Mouse (Mus musculus) midbrain, embryonic 12.5 days (tissue): ENCODE results near the gene Fam57b. TPM values are rescaled to one million over a fixed set of nuclear protein-coding genes. Genes with fewer than 3 reads are reported as not detected.
"Not testable (repeated sequence)": the region's sequence is repeated elsewhere in the genome, so short reads cannot be mapped to it uniquely, and the experiment has no call there.

ENCODE experiments used
- ATAC-seq: fragments of 200-750 bp; cut with Nextera tagmentation; 2 replicates; pipeline ENCODE4 v1.8.0; 2017; ENCODE audit warnings: low read depth, moderate TSS enrichment, moderate library complexity; ENCODE audit not compliant: low FRiP score
- H3K27ac ChIP-seq: fragments of 300-500 bp; sonication (generic); replicated peaks from 2 replicates; pipeline ENCODE4 v1.5.1; 2016; ENCODE audit warnings: mild to moderate bottlenecking
- H3K27me3 ChIP-seq: fragments of 300-500 bp; sonication (generic); 2 replicates; pipeline ENCODE4 v1.6.1; 2016; ENCODE audit warnings: mild to moderate bottlenecking
- H3K36me3 ChIP-seq: fragments of 300-500 bp; sonication (generic); 2 replicates; pipeline ENCODE4 v1.6.1; 2016
- H3K4me1 ChIP-seq: fragments of 300-500 bp; sonication (generic); 2 replicates; pipeline ENCODE4 v1.6.1; 2016
- H3K4me2 ChIP-seq: fragments of 300-500 bp; sonication (generic); replicated peaks from 2 replicates; pipeline ENCODE4 v1.6.1; 2016; ENCODE audit warnings: mild to moderate bottlenecking, moderate library complexity
- H3K4me3 ChIP-seq: fragments of 300-500 bp; sonication (generic); 2 replicates; pipeline ENCODE4 v1.5.1; 2016; ENCODE audit warnings: mild to moderate bottlenecking
- H3K9ac ChIP-seq: fragments of 300-500 bp; sonication (generic); replicated peaks from 2 replicates; pipeline ENCODE4 v1.6.1; 2016; ENCODE audit warnings: mild to moderate bottlenecking, moderate library complexity
- H3K9me3 ChIP-seq: fragments of 300-500 bp; sonication (generic); 2 replicates; pipeline ENCODE4 v1.6.1; 2016; ENCODE audit warnings: mild to moderate bottlenecking
- WGBS: fragments of 180-500 bp; shearing (Covaris S2); methylation state at CpG from one replicate; pipeline ENCODE4 v1.1.7; 2016; 5-methylcytosine and 5-hydroxymethylcytosine counted together
- polyA plus RNA-seq: library from polyadenylated mRNA; unstranded; fragments of >200 nt; fragmentation: Nextera tagmentation; extraction: Ambion mirVana; gene quantifications from 2 replicates; pipeline ENCODE4 v1.2.1, GENCODE M21; 2016

The Fam57b gene
- polyA plus RNA-seq, 1 experiment from 2014 or later = 19.3 TPM

DNA sequence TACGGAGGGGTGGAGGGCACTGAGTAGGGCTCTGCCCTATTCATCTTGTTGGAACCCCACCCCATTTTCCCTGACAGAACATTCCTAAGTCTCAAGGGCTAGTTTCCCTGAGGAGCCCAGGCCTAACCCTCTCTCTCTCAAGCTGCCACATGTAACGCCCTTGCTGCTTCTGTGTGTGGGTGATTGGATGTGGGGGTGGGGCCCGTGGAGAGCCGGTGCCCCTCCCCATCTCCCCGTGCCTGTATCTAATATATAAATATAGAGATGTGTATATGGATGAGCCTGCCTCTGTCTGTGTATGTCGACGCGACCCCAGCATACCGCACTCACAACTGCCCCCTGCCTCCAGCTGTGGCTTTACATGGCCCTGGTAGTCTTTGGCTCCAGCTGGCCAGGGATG is 31.9 kb upstream of the Fam57b start:
- Histone ChIP-seq H3K27ac (no peak overlapping the region), H3K9ac (no peak overlapping the region), H3K4me2 (no peak overlapping the region), H3K36me3 (peaks cover 64% of the 10 kb centered on the region), H3K27me3 (no peaks in the 10 kb centered on the region), H3K4me3 (no peak overlapping the region), H3K9me3 (no peaks in the 10 kb centered on the region), H3K4me1 (peaks cover 13% of the 10 kb centered on the region)
- 90% methylated on average over 9 of the region's 9 CpGs for WGBS
- ATAC-seq = no peak

DNA sequence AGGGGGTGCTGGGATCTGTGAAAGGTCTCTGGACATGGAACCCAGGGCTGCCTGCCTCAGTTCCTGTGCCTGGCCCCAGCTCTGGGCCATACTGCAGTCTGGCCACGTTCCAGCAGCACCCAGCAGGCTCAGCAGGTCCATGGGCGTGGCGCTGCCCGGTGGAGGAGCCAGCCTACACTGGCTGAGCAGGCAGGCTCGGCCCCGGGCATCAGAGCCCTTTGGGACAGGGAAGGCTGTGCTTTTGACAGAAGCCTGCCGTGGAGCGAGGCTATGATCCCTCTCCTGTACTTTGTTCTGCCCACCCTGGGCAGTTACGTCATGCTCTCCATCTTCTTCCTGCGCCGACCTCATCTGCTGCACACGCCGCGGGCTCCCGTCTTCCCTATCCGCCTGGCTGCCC is 31.3 kb upstream of the Fam57b start, which contains the start of gene Gdpd3:
Gene Gdpd3 (plus strand): TSS at position 134 of the 400 bp plus-strand sequence.
- Histone ChIP-seq H3K27ac (no peak within 1 kb of the TSS), H3K4me3 (no peak within 1 kb of the TSS), H3K27me3 (no peaks in the 10 kb centered on the region), H3K4me1 (peaks cover 7% of the 10 kb centered on the region; the same call in 1 of the 2 replicates), H3K9me3 (no peaks in the 10 kb centered on the region), H3K36me3 (peaks cover 67% of the 10 kb centered on the region), H3K4me2 (no peak within 1 kb of the TSS), H3K9ac (no peak within 1 kb of the TSS)
- WGBS = 96% methylated on average over 16 of the region's 16 CpGs
- no peak for ATAC-seq

DNA sequence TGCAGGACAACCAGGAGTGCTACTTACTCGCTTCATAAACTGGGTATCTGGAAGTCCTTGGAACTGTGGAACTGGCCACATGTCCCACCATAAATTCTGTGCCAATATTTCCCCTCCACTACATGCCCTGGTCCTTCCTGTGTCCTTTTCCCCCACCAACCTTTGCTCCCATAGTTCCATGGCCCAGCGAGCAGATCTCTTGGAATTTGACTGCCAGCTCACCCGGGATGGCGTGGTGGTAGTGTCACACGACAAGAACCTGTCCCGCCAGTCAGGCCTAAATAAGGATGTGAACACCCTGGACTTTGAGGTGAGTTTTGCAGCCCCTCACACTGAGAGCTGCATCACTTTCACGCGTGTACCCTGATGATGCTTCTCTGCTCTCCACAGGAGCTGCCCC is 30.5 kb upstream of the Fam57b start:
- no peak overlapping the region for H3K27ac ChIP-seq
- no peak overlapping the region for H3K9ac ChIP-seq
- no peaks in the 10 kb centered on the region for H3K4me1 ChIP-seq
- WGBS = 93% methylated on average over 8 of the region's 8 CpGs
- H3K4me3 ChIP-seq = no peak overlapping the region
- ATAC-seq = no peak
- H3K4me2 ChIP-seq = no peak overlapping the region
- H3K9me3 ChIP-seq = no peaks in the 10 kb centered on the region
- H3K36me3 ChIP-seq = peaks cover 67% of the 10 kb centered on the region
- no peaks in the 10 kb centered on the region for H3K27me3 ChIP-seq

DNA sequence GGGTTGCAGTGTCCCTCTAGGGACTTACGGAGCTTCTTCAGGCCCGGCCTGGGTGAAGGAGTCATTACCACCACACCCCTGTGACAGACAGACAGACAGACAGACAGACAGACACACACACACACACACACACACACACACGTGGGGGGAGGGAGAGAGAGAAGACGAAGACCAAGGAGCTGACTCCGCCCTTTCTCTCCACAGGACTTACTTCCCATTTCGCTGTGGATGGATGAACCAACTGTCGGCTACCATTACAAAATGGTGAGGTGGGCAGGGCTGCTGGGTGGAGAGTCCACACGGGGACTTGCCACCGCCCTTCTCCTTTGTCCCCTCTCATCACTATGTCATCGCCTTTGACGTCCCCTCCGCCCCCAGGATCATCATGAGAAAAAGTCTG is 26.7 kb upstream of the Fam57b start:
- WGBS = 91% methylated on average over 11 of the region's 12 CpGs

DNA sequence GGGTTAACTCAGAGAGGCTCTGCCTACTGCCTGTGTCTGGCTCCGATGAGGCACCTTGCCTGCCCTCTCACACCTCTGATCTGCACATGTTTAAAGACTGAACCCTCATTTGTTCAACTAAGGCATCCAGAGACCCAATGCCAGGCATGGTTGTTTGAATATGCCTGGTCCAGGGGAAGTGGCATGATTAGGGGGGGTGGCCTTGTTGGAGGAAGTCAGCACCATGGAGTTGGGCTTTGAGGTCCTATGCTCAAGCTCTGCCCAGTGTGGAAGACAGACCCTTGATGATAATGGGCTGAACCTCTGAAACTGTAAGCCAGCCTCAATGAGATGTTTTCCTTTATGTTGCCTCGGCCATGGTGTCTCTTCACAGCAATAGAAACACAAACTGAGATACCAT is 24.1 kb upstream of the Fam57b start:
- Histone ChIP-seq H3K4me1 (peaks cover 26% of the 10 kb centered on the region), H3K4me3 (no peak overlapping the region), H3K27ac (no peak overlapping the region), H3K9me3 (no peaks in the 10 kb centered on the region), H3K9ac (no peak overlapping the region), H3K36me3 (peaks cover 20% of the 10 kb centered on the region), H3K27me3 (no peaks in the 10 kb centered on the region), H3K4me2 (no peak overlapping the region)
- WGBS = 87% methylated on average over 2 of the region's 2 CpGs
- ATAC-seq = no peak

More for the DNA sequence above, 26.7 kb upstream of the Fam57b start:
- H3K27me3 ChIP-seq = no peaks in the 10 kb centered on the region
- H3K4me3 ChIP-seq = no peak overlapping the region
- H3K9me3 ChIP-seq = no peaks in the 10 kb centered on the region
- H3K4me1 ChIP-seq = peaks cover 5% of the 10 kb centered on the region
- ATAC-seq = no peak
- no peak overlapping the region for H3K4me2 ChIP-seq
- no peak overlapping the region for H3K9ac ChIP-seq
- no peak overlapping the region for H3K27ac ChIP-seq
- peaks cover 45% of the 10 kb centered on the region for H3K36me3 ChIP-seq

DNA sequence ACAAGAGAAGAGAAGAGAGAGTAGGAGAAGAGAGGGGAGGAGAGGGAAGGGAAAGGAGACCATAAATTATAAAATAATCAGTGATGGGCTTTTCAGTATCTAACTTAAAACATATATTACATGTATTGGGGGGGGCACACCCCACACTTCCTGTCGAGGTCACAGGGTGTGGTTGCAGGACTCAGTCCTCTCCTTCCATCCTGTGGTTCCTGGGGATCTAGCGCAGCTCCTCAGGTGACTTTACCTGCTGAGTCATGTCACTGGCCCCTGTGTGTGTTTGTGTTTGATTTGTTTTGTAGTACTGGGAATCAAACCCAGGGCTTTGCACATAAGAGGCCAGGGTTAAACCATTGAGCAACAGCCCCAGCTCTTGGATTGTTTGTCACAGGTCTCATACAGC is 23.0 kb upstream of the Fam57b start:
- 81% methylated on average over 2 of the region's 2 CpGs for WGBS
- H3K27ac ChIP-seq = no peak overlapping the region
- peaks cover 27% of the 10 kb centered on the region for H3K4me1 ChIP-seq
- ATAC-seq = no peak
- peaks cover 11% of the 10 kb centered on the region; the same call in 1 of the 2 replicates for H3K36me3 ChIP-seq
- H3K4me3 ChIP-seq = no peak overlapping the region
- no peak overlapping the region for H3K4me2 ChIP-seq
- no peaks in the 10 kb centered on the region for H3K27me3 ChIP-seq
- H3K9me3 ChIP-seq = no peaks in the 10 kb centered on the region
- H3K9ac ChIP-seq = no peak overlapping the region

DNA sequence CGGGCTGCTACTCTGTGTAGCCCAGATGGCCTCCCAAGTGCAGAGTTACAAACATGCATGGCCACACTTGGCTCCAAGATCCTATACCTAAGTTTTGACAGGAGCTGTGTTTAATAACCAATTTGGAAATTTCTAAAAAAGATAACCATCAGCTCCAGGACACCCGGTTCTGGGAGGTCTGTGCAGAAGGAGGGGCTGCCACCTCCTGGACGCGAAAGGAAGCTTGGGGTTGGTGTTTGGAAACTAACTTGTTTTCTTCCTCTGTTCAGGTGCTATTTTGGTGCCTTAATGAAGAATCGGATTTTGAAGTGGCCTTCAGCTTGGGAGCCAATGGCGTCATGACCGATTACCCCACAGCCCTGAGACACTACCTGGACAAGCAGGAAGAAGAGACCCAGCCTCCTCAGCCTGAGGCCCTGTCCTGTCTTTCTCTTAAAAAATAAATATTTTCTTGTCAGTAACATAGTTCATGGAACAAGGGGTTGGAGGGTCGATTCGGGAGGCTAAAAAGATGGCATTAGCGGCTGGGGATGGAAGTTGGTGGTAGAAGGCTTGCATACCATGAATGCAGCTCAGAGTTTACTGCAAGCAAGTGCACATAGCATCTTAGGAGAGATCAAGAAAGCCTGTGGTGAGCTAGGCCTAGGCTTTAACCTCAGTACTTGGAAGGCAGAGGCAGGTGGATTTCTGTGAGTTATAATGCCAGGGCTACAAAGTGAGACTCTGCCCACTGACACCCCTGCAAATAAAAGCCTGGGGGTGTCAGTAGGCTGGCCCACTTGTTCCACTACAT is 22.1 kb upstream of the Fam57b start:
- Histone ChIP-seq H3K27ac (peak overlapping the region; percentile 90; the same call in 1 of the 2 replicates), H3K27me3 (no peaks in the 10 kb centered on the region), H3K9ac (peak overlapping the region; percentile 51; the same call in 1 of the 2 replicates), H3K4me3 (no peak overlapping the region), H3K36me3 (peaks cover 9% of the 10 kb centered on the region; the same call in 1 of the 2 replicates), H3K4me1 (peaks cover 35% of the 10 kb centered on the region), H3K4me2 (no peak overlapping the region; the same call in 1 of the 2 replicates), H3K9me3 (no peaks in the 10 kb centered on the region)
- WGBS = 87% methylated on average over 10 of the region's 10 CpGs
- no peak for ATAC-seq

DNA sequence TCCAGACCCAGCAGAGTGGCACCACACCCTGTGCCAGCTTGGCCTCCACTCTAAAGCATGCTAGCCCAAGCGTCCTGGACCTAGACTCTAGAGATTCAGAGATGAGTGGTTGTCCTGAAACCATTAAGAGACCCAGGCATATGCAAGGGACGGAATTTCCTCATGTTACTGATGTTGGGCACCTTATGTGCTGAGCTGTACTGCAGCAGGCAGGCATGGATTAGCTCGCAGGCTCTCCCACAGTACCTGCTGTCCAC is 21.6 kb upstream of the Fam57b start:
- H3K9ac ChIP-seq = peak overlapping the region; percentile 51; the same call in 1 of the 2 replicates
- peak overlapping the region; percentile 90 for H3K27ac ChIP-seq
- WGBS = 70% methylated on average over 3 of the region's 3 CpGs
- no peak overlapping the region for H3K4me3 ChIP-seq
- H3K4me1 ChIP-seq = peaks cover 38% of the 10 kb centered on the region
- ATAC-seq = no peak
- H3K27me3 ChIP-seq = no peaks in the 10 kb centered on the region
- no peaks in the 10 kb centered on the region for H3K9me3 ChIP-seq
- peak overlapping the region; percentile 96 for H3K4me2 ChIP-seq
- H3K36me3 ChIP-seq = peaks cover 4% of the 10 kb centered on the region; the same call in 1 of the 2 replicates

DNA sequence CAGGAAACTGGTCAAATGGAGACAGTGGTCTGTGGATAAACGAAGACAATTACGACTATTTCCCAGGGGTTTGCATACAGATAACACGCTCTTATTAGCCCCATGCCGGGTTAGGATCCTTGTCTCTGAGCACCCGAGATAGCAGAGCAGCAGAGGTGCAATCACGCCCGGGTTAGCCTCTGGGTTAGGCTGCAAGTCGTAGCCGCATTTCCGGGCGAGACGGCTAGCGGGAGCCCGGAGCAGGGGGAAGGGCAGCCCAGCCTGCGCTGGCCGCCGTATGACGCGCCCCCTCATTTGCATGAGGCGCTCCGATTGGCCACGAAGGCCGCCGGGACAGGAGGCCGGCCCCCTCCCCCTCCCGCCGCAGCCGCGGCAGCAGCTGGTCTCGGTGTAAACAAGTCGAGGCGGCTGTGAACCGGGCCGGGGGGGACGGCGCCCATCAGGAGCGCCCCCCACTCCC is 20.8 kb upstream of the Fam57b start, which contains the start of gene Ypel3:
Gene Ypel3 (plus strand): TSS at position 358 of the 460 bp plus-strand sequence.
- Histone ChIP-seq H3K4me2 (peak within 1 kb of the TSS; percentile 96), H3K36me3 (no peaks in the 10 kb centered on the region), H3K4me1 (peaks cover 46% of the 10 kb centered on the region), H3K9ac (peak within 1 kb of the TSS; percentile 93), H3K27ac (peak within 1 kb of the TSS; percentile 90), H3K27me3 (no peaks in the 10 kb centered on the region), H3K9me3 (no peaks in the 10 kb centered on the region), H3K4me3 (peak within 1 kb of the TSS; percentile 82)
- peak; percentile 85 for ATAC-seq
- under 1% methylated on average over 34 of the region's 37 CpGs for WGBS

DNA sequence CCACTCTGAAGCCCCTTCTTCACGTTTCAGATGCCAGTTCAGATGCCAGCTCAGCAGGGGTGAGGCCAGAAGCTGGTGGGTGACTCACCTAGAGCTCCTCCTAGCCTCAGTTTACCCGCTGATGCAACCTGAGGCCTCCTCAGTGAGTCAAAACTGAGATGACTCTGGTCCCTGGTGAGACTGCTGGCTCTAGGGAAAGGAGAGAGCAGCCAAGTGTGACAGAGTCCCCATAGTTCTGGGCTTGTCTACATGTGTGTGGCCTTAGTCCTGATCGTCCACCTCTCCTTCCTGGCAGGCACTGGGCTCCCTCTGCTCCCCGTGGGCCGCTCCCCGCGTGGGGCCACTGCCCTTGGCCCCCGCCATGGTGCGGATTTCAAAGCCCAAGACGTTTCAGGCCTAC is 20.0 kb upstream of the Fam57b start:
- no peaks in the 10 kb centered on the region for H3K27me3 ChIP-seq
- peaks cover 47% of the 10 kb centered on the region for H3K4me1 ChIP-seq
- peak overlapping the region; percentile 96 for H3K4me2 ChIP-seq
- no peaks in the 10 kb centered on the region for H3K36me3 ChIP-seq
- H3K27ac ChIP-seq = peak overlapping the region; percentile 90
- 36% methylated on average over 7 of the region's 10 CpGs for WGBS
- H3K9me3 ChIP-seq = no peaks in the 10 kb centered on the region
- peak overlapping the region; percentile 93 for H3K9ac ChIP-seq
- peak overlapping the region; percentile 82 for H3K4me3 ChIP-seq
- no peak for ATAC-seq

DNA sequence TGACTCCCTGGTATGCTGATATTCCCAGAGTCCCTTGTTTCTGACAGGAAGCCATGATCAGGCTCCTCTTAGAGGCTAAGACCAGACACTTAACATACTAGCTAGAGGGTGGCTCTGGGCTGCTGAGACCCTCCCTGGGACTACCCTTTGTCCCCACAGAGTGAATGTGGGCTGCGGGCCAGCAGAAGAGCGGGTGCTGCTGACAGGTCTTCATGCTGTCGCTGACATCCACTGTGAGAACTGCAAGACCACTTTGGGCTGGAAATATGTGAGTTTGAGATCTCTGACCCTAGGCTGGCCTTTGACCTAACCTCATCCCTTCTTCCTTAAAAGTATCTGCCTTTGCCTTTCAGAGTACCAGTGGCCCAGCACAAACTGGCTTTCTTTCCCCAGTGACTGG is 19.3 kb upstream of the Fam57b start:
- Histone ChIP-seq H3K4me1 (peaks cover 47% of the 10 kb centered on the region), H3K9me3 (no peaks in the 10 kb centered on the region), H3K27ac (no peak overlapping the region), H3K4me2 (peak overlapping the region; percentile 96), H3K36me3 (no peaks in the 10 kb centered on the region), H3K27me3 (no peaks in the 10 kb centered on the region), H3K4me3 (no peak overlapping the region), H3K9ac (no peak overlapping the region; the same call in none of the 2 replicates)
- WGBS = 87% methylated on average over 3 of the region's 3 CpGs
- no peak for ATAC-seq

DNA sequence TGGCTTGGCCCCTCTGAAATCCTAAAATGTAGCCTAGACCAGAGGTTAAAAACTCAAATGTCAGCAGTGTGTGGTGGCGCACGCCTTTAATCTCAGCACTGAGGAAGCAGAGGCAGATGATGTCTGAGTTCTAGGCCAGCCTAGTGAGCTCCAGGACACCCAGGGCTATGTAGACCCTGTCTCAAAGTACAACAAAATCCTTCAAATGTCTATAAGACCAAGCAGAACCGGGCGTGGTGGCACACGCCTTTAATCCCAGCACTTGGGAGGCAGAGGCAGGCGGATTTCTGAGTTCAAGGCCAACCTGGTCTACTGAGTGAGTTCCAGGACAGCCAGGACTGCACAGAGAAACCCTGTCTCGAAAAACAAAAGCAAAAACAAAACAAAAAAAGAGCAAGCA is 18.4 kb upstream of the Fam57b start:
- H3K4me3 ChIP-seq, ATAC-seq, H3K27me3 ChIP-seq, H3K4me2 ChIP-seq, H3K27ac ChIP-seq, H3K9ac ChIP-seq, H3K9me3 ChIP-seq, H3K36me3 ChIP-seq: not testable (repeated sequence)
- H3K4me1 ChIP-seq = peaks cover 47% of the 10 kb centered on the region
- 90% methylated on average over 7 of the region's 7 CpGs for WGBS
